13 mouse cellular contexts compared by ENCODE assay signal in the genomic region with DNA sequence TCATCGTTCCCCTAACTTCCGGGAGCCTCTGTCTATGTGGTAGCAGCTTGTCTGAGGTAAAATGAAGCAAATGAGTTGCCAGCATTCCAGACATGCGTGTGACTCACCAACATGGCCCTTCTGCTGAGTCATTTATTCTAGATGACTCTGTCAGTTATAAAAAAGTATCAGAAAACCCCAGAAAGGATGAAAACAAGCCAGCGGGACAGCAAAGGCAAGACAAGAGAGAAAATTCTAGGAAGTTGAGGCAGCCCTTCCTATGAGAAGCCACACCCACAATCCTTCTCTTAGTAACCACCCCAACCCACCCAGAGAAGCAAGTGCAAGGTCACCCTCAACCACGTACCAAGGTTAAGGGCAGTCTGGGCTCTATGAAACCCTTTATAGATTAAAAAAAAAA. TPM values are rescaled to one million over a fixed set of nuclear protein-coding genes. Genes with fewer than 3 reads are reported as not detected.
DNase-seq lines count a peak whose midpoint lies in the region; ATAC-seq lines count a peak whose summit lies in the region.
"Had no signal": no experiment of that assay in that cellular context is flagged by ENCODE, and none has a peak within 500 bp of the region (broad histone marks: within the 10 kb centered on the region; RNA-seq: fewer than 3 reads in every experiment).

No protein-coding gene starts in this region.

- no peak overlapping the region for H3K27ac ChIP-seq in midbrain, embryonic 16.5 days (ENCODE audit: low read length)
- H3K27ac ChIP-seq: hindbrain, embryonic 14.5 days had no signal

- H3K27me3 ChIP-seq in midbrain, embryonic 16.5 days (ENCODE audit: control insufficient read depth, insufficient read depth, low read depth, low read length) = no peaks in the 10 kb centered on the region

- peak; percentile 6 to 37 for DNase-seq in frontal cortex, adult 2 months (ENCODE audit: extremely low spot score in 1 of 2, low spot score in 1 of 2)
- DNase-seq in frontal cortex, postnatal 14 days (ENCODE audit: low spot score in 2 of 2) = no peak
- DNase-seq in 3T3-L1 (ENCODE audit: low read depth, low spot score) = peak; percentile 91
- DNase-seq in MEL-GATA-1-ER (ENCODE audit: extremely low read depth, low read depth) = peak; percentile 27
- DNase-seq in c-Kit-positive CD71-positive TER-119-positive erythroid progenitor cells, embryonic 14.5 days (ENCODE audit: low spot score) = peak; percentile 54
- no peak for DNase-seq in spleen, postnatal 4 days (ENCODE audit: low spot score in 2 of 2)
- no peak for DNase-seq in thymus, postnatal 4 days
- DNase-seq: kidney, adult 8-10 months; thymus, postnatal 25 days had no signal

- no peaks in the 10 kb centered on the region for H3K36me3 ChIP-seq in midbrain, embryonic 16.5 days (ENCODE audit: control insufficient read depth, insufficient read depth, low read length)

- ATAC-seq in midbrain, embryonic 16.5 days = no peak

- WGBS in midbrain, embryonic 16.5 days = 85% methylated on average over 5 of the region's 5 CpGs

- H3K4me1 ChIP-seq in midbrain, embryonic 16.5 days (ENCODE audit: control insufficient read depth, insufficient read depth, low read length) = peaks cover 3% of the 10 kb centered on the region; the same call in 1 of the 2 replicates

- no peak overlapping the region for H3K4me2 ChIP-seq in midbrain, embryonic 16.5 days (ENCODE audit: low read length)
- H3K4me2 ChIP-seq: hindbrain, embryonic 14.5 days had no signal

- no peaks in the 10 kb centered on the region for H3K9me3 ChIP-seq in midbrain, embryonic 16.5 days (replicated peaks; ENCODE audit: control insufficient read depth, low read length, poor library complexity, severe bottlenecking)

- no peak overlapping the region for H3K4me3 ChIP-seq in midbrain, embryonic 16.5 days (ENCODE audit: low read depth, low read length)

- H3K9ac ChIP-seq in midbrain, embryonic 16.5 days (ENCODE audit: low read depth, low read length) = no peak overlapping the region
- H3K9ac ChIP-seq: hindbrain, embryonic 14.5 days had no signal

RNA-seq across cellular contexts. Expression of gene Mc3r, which starts 8.7 kb away (rescaled TPM):
- 0.13 and 0.22 TPM in 2 replicates for polyA plus RNA-seq in frontal cortex, adult 2 months (2012; rRNA removed)
- polyA plus RNA-seq in midbrain, embryonic 16.5 days (2015; fragmentation: Nextera tagmentation; extraction: Ambion mirVana) = 0.64 and 0.73 TPM in 2 replicates
- polyA plus RNA-seq: gonadal fat pad, adult 2 months; liver, adult 2 months had no signal

Comparison
In these comparisons a context has a peak if more than half of its experiments do, and no peak if none do; other contexts are left out.
1. DNase-seq: peak in frontal cortex, adult 2 months (2 of 2), 3T3-L1 (single experiment), MEL-GATA-1-ER (single experiment) and c-Kit-positive CD71-positive TER-119-positive erythroid progenitor cells, embryonic 14.5 days (single experiment); none in frontal cortex, postnatal 14 days (0 of 2), spleen, postnatal 4 days (0 of 2) and thymus, postnatal 4 days (single experiment).